Mouse (Mus musculus) frontal cortex, adult 2 months (tissue): ENCODE data around the gene Trmt10b. TPM values are rescaled to one million over a fixed set of nuclear protein-coding genes. Genes with fewer than 3 reads are reported as not detected.

Experiments used
- DNase-seq, 2 experiments: peaks; one replicate each; pipeline ENCODE4 v3.0.0; 2022; ENCODE audit warnings: low spot score in 1 of 2; ENCODE audit errors: extremely low spot score in 1 of 2
- polyA plus RNA-seq: library from polyadenylated mRNA; depleted of rRNA; stranded (reverse); fragments of >200 nt; gene quantifications from 2 replicates; pipeline ENCODE4 v1.2.3, GENCODE M21; 2012; rRNA removed

Gene Trmt10b
- polyA plus RNA-seq, result 13.4 and 13.8 TPM in 2 replicates

DNA sequence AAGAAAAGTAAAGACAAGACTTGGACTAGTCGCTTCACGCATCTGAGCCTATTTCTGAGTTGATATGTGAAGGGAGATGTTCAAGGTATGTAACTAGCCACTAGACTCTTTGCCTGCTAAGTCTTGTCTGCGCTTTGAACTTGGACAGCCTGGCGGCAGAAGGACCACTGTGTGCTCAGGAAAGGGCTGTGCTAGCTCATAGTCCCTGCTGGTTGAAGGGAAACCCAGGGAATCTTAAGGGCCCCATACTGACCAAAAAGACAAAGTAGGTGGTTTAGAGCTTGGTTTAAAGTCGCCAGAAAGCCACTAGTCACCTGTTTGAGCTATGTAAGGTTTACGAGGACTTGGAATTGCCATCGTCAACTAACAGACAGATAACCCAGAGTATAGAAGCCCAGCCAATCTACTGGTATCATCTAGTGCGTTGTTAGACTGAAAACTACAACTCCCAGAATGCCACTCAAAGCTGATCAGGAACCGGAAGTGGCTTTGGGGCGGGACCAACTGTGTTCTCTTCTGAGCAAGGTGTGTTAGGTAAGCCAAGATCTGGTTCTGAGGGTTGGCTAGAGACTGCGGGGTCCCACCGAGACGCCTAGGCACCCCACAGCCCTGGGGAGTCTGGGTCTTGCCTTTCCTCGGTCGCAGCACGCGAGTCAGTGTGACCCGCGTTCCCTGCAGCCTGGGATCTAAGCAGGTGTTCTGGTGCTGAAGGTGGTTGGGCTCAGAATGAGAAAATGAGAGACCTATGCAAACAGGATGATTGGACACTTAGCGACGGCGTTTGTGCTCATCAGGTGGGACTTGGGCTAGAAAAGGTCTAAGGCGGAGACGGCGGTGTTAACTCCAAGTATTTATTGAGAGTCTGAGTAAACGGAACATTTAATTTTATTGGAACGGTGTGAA lies at the start of gene Trmt10b:
Gene Trmt10b (plus strand): TSS at position 466 of the 903 bp plus-strand sequence.
- DNase-seq, result peak; percentile 62 to 86

- no peak for DNase-seq
Measured at GRCm38 (mm10) chr4:45251265-45251664, 45.7 kb upstream of the Trmt10b start.

DNA sequence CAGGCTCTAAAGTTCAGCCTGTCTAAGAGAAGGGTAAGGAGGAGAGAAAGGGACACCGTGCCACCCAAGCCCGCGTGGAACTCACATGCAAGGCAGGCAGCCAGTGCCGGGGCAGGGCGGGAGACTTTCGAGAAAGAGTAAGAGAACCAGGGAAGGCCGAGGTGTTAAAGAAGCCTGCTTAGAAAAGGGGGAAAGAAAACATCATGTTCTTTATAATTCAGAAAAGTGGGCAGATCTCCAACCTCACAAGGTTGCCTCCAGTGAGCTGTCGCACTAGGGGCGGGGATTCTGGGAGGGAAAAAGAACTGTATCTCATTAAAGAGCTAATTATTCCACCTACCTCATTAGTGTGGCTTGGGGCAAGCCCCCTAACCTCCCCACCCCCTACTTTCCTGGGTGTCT lies 44.1 kb upstream of the Trmt10b start:
- peak; percentile 8 to 37 for DNase-seq

DNA sequence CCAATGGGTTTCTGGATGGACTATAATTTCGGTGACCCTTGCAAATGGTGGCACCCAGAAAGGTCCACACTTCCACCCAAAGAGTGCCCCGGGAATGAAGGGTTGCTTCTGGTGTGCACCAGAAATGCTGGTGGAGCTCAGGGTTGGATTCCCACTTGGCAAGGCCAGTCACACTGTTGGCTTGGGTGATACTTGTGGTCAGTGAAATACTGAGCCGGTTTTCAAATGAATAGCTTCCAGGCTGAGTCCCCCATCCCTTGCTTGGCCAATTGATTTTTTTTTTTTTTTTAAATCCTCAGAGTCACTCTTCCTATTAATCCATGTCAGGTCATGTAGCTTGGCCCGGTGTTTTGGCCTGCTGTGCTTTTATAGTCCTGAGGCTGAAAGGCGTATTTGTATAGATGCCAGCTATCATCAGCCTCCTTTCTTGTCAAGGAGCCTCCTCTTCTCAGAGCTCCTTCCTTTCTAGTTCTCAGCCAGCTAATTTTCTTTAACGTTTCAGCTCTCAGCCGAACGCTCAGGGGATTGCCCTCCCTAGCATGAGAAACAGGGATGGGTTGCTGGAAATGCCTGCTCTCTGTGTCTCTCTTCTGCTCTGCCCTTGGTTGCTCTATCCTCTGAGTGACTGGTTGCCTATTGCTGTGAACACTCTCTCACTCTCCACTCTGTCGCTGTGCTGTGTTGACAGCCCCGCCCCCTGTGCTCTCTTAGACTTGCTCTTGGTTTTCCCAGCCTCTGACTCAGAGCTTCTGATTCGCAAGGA lies 42.9 kb upstream of the Trmt10b start:
- peak in 1 of 2 experiments; percentile 41 for DNase-seq

DNA sequence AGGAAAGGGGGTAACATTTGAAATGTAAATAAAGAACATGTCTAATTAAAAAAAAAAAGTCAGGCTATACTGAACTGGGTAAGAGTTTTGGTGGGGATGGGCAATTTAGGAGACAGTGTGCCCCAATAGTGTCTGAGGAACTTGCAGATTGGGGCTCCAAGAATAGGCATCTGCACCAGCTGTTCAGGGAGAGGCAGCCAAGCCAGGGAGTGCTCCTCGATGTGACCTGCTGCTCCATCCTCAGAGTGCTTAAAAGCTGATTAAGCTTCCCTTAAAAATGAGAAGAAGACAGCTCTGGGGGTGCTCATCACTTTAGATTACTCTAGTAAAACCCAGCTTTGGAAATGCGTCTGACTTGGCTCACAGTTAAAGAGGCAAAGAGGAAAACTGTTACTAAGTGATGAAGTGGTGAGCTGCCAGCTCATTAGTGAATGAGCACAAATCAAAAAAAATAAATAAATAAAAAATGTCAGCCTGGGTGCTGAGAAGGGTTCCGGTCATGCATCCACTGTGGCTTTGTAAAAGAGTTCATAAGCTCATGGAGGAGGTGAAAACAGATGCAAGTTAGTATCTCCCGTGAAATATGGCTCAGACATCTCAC lies 37.6 kb upstream of the Trmt10b start:
- DNase-seq, result peak in 1 of 2 experiments; percentile 29

DNA sequence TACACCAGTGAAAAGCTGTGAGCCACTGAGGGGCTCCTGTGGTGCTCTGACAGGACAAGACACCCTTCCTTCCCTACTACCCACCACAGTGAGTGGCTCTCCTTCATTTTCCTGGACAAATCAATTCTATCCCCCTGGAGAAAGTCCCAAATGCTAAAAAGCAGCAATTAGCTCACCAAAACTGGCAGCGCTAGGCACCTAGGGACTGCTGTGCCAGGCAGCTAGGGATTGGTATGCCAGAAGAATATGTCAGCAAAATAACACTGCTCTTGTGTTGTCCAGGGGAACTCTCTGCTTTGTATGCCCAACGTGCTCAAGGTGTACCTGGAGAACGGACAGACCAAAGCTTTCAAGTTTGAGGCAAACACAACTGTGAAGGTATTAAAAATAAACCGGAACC lies 35.4 kb upstream of the Trmt10b start:
- DNase-seq, result peak in 1 of 2 experiments; percentile 24

GRCm38 (mm10) chr4:45267883-45268282 lies 29.0 kb upstream of the Trmt10b start:
- no peak for DNase-seq

DNA sequence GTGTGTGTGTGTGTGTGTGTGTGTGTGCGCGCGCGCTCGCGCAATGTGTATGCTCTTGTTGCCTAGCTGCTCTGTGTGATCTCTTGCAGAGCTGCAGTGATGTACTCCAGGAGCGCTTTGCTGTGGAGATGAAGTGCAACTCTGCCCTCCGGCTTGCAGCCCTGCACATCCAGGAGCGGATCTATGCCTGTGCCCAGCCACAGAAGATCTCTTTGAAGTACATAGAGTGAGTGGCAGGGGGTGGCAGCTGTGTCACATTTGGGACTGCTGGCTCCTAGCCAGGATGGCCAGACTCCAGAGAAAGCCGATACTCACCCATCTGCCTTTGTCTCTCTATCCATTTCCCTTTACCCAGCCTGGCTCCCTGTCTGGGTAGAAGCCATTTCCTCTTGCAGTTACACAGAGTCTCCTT lies 25.9 kb upstream of the Trmt10b start:
- peak in 1 of 2 experiments; percentile 15 for DNase-seq

- no peak for DNase-seq
Measured at GRCm38 (mm10) chr4:45275770-45276169, 21.2 kb upstream of the Trmt10b start.

DNA sequence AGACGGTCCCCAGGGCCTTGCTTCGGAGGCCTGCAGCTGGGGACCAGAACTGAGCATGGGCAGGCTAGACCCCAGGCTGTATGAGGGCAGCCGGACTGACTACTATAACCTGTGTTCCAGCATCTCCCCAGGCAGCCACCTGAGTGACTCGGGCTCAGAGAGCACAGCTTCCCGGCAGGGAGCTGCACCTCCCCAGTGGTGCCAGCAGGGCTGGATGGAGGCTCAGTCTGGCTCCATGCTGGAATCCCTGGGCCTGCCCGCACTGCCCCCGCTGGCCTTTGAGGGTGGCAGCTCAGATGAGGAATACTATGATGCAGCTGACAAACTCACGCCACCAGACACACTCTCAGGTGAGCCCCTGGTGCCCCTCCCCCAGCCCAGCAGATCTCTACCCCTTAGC lies 17.6 kb upstream of the Trmt10b start:
- DNase-seq, result no peak

- peak; percentile 26 to 85 for DNase-seq
Measured at GRCm38 (mm10) chr4:45279981-45280548, 16.9 kb upstream of the Trmt10b start.

DNA sequence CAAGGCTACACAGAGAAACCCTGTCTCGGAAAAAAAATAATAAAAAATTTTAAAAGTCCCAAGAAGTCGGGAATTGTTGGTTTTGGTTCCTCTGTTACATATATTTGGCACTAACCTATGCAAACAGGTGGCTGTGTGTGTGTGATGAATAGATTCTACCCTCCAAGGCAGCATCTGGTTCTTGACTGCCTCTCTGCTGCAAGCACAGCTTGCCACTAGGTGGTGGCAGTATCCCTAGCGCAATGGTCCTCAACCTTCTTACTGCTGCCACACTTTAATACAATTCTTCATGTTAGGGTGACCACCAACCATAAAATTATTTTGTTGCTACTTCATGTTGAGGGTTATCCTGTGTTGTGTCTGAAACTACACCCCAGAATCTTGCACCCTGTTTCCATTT lies 10.6 kb upstream of the Trmt10b start:
- DNase-seq, result peak in 1 of 2 experiments; percentile 15

DNA sequence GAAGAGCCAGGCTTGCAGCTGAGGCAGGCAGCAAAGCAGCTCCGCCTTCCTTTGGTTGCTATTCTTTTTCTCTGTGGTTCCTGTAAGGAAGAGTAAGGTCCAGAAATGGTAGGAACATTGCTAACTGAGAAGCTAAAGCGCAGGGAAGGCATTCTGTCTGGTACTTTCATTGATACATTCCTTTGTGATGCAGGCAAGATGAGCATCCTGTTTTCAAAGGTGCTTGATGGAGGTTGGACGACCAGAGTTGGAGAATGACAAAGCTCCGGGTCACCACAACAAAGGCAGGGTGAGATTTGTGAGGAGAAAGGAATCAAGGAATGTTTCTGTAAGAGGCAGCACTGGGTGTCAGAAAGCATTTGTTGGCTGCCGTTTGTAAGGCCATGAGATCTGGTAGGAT lies 9.0 kb upstream of the Trmt10b start:
- DNase-seq, result no peak

DNA sequence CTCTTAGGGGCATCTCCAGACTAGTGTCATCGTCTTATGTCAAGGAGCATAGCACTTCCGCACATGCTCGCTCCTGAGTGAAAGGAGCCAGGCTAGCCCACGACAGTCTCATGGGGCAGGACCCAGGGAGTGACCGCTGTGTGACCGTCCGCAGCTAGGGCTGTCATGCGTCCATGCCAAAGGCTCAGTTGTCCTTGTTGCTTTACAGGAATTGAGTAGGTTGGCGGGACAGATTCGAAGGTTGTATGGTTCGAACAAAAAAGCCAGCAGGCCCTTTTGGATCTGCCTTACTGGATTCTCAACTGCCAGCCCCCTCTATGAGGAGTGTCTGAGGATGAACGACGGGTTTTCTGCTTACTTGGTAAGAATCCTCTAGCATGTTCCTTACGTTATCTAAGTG lies 8.6 kb downstream of the Trmt10b start:
- DNase-seq, result no peak

GRCm38 (mm10) chr4:45308046-45308445 lies 11.1 kb downstream of the Trmt10b start:
- peak in 1 of 2 experiments; percentile 31 for DNase-seq

- no peak for DNase-seq
Measured at GRCm38 (mm10) chr4:45308606-45309005, 11.7 kb downstream of the Trmt10b start.

GRCm38 (mm10) chr4:45311056-45311455 lies 14.1 kb downstream of the Trmt10b start:
- no peak for DNase-seq

- DNase-seq, result peak; percentile 76 to 91
Measured at GRCm38 (mm10) chr4:45320159-45320816, 23.4 kb downstream of the Trmt10b start.

DNA sequence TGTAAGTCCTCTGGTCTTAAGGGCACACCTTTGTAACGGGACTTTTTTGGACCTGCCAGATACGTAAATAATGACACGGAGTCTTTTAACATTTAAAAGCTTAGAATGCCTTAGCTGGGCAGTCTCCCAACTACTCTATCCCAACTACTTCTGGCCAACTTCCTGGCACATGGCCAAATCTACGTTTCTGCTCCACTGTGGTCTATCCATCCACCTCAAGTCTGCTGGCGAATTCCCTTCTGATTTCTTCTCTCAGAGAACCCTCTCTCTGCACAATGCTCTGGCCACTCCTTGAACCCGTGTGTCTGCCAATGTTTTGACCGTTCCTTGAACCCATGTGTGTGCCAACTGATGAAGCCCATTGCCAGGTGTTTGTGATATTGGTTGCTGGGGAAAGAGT lies 34.2 kb downstream of the Trmt10b start:
- DNase-seq, result no peak

GRCm38 (mm10) chr4:45332466-45332865 lies 35.5 kb downstream of the Trmt10b start:
- DNase-seq, result no peak
